Mouse (Mus musculus): ENCODE measurements around the gene Htr7. TPM values are rescaled to one million over a fixed set of nuclear protein-coding genes. Genes with fewer than 3 reads are reported as not detected.

The Htr7 gene
- polyA plus RNA-seq, 1 experiment from 2014 or later = not detected

Other genes starting within 250 kb of the Htr7 start
- gene Rpp30, start 26.2 kb upstream of the Htr7 start, polyA plus RNA-seq (2015; fragmentation: Nextera tagmentation; extraction: Ambion mirVana) = 30.8 and 36.9 TPM in 2 replicates
- 0.14 and 0.19 TPM in 2 replicates for gene Ankrd1, start 62.6 kb upstream of the Htr7 start, polyA plus RNA-seq (2015; fragmentation: Nextera tagmentation; extraction: Ambion mirVana)

Measured in liver, embryonic 16.5 days (tissue).